Mouse (Mus musculus) liver, postnatal 0 days (tissue): ENCODE measurements at regions not wholly inside any gene's neighbourhood (a gene's known extent, or its start where the extent isn't known, plus 50 kb on each side); places are given as distances from the start of the nearest gene placed in this dataset.

Experiments
- CTCF ChIP-seq: sonication (generic); IDR thresholded peaks from 2 replicates; pipeline ENCODE4 v1.5.1; 2016; ENCODE audit warnings: antibody characterized with exemption, low read depth
- EP300 ChIP-seq: IDR thresholded peaks from 2 replicates; pipeline ENCODE4 v1.6.1; 2016; ENCODE audit warnings: antibody characterized with exemption, low read depth, mild to moderate bottlenecking

DNA sequence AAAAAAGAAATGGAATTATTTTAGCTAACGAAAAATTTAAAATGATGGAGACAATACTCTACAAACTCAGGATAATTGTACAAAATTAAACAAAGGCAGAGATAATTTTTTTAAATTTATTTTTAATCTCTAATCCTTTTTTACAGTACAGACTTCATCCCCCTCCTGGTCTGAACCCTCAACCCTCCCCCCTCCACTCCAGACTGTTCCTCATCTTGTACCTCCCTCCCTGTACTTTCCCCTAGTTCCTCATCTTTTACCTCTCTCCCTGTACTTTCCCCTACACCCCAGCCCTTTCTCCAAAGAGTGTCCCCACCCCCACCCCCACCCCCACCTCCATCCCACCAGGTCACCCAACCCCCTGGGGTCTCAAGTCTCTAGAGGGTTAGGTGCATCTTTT is 249.0 kb upstream of the Tusc1 start:
- no peak for TF ChIP-seq CTCF
- TF ChIP-seq EP300, result no peak
